Mouse (Mus musculus): ENCODE data around the gene Adam8. TPM values are rescaled to one million over a fixed set of nuclear protein-coding genes. Genes with fewer than 3 reads are reported as not detected.
A peak's percentile ranks its signal among the peaks of the same experiment; 100 is the strongest.

Gene Adam8
- polyA plus RNA-seq, 1 experiment from 2014 or later: 2.3 TPM

DNA sequence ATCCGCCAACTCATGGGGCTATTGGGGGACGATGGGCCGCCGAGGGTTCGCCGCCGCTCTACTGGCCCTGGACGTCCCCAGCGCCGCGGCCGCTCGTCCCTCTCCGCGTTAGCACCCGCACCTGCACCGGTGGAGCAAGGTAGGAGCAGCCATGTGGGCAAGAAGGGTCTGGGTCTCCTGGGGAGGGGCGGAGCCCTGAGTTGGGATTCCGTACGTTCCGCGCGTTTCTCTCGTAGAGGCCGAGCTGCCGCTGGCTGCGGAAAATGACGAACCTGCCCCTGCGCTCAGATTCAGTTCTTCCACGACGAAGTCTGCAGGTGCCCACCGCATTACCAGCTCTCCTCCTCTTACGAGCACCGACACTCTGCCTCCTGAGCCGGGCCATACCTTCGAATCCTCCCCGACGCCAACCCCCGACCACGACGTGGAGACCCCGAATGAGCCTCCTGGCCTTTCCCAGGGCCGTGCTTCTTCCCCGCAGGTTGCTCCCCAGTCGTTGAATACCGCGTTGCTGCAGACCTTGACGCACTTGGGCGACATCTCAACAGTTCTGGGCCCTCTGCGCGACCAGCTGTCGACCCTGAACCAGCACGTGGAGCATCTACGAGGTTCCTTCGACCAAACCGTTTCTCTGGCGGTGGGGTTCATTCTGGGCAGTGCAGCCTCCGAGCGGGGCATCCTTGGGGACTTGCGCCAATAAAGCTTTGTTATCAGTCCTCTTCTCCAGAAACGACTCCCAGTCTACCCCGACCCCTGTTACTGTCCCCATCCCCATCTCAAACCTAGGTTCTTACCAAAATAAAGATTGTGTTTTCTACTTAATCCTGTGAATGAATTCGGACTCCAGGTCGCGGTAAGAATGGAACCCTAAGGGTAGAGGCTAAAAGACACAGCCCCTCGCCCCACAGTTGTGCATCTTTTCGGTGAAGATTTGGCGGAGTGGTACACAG, 47.8 kb downstream of the Adam8 start:
- H3K4me3 ChIP-seq: peak overlapping the region; percentile 34
- H3K9ac ChIP-seq: 0 out of 2 replicates have a peak overlapping the region, but pooled peaks have one; percentile 15
- H3K9me3 ChIP-seq: no peaks in the 10 kb centered on the region
- peak overlapping the region; percentile 56 for H3K4me2 ChIP-seq (replicated peaks)
- 0 out of 2 replicates have a peak, but pooled peaks have one; percentile 17 for ATAC-seq (ENCODE audit: insufficient number of reproducible peaks, insufficient read depth, low FRiP score, low TSS enrichment)
- peaks cover 87% of the 10 kb centered on the region for H3K27me3 ChIP-seq
- H3K4me1 ChIP-seq: peaks cover 8% of the 10 kb centered on the region; the same call in 1 of the 2 replicates
- H3K27ac ChIP-seq: no peak overlapping the region
- 3% methylated on average over 68 of the region's 68 CpGs for WGBS
- no peaks in the 10 kb centered on the region for H3K36me3 ChIP-seq

GRCm38 (mm10) chr7:139943674-139944281, 48.6 kb downstream of the Adam8 start, which contains the start of gene Utf1:
TSS of gene Utf1 (plus strand) at chr7:139943789.
- Histone ChIP-seq H3K9ac (peak within 1 kb of the TSS; percentile 15; the same call in 1 of the 2 replicates), H3K9me3 (no peaks in the 10 kb centered on the region), H3K36me3 (no peaks in the 10 kb centered on the region), H3K27ac (no peak within 1 kb of the TSS), H3K4me2 (replicated peaks) (peak within 1 kb of the TSS; percentile 56), H3K27me3 (peaks cover 84% of the 10 kb centered on the region), H3K4me3 (peak within 1 kb of the TSS; percentile 34), H3K4me1 (peaks cover 8% of the 10 kb centered on the region; the same call in 1 of the 2 replicates)
- under 1% methylated on average over 59 of the region's 59 CpGs for WGBS
- peak; percentile 68; the same call in 1 of the 2 replicates for ATAC-seq (ENCODE audit: insufficient number of reproducible peaks, insufficient read depth, low FRiP score, low TSS enrichment)

DNA sequence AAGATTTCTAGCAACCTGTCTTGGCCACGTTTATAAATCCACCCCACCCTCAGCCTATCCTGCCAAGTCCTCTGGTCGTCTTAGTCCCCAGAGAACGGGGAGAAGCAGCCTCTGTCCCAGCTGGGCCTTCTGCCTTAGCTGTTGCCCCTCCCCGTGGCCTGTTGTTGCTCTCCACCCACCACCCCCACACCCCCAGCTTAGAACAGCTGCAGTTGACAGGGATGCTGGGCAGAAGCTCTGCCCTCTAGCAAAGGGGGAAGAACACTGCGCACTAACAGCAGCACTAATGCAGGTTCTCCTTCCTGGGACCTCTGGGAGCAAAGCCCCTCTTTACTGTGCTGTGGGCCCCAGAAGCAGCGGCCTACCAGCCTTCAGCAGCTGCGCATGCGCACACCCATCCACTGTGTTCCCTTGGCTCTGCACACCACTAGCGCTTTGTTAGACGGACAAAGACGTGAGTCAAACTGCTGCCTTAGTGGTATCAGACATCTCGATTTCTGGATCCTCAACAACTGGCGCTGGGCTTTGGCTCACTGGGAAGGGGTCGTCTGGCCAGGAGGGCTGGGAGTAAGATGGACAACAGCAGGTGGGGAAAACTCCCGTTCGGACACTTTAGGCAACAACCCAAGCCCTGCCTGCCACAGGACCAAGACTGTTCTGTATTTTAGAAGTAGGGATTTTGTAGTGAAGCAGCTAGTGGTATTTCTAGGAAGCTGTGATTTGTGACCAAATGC, 51.7 kb downstream of the Adam8 start:
- Histone ChIP-seq H3K36me3 (no peaks in the 10 kb centered on the region), H3K4me2 (replicated peaks) (no peak overlapping the region), H3K27ac (no peak overlapping the region), H3K9me3 (no peaks in the 10 kb centered on the region), H3K4me3 (no peak overlapping the region), H3K4me1 (peaks cover 8% of the 10 kb centered on the region; the same call in 1 of the 2 replicates), H3K9ac (no peak overlapping the region), H3K27me3 (peaks cover 56% of the 10 kb centered on the region)
- ATAC-seq (ENCODE audit: insufficient number of reproducible peaks, insufficient read depth, low FRiP score, low TSS enrichment): no peak
- WGBS: 63% methylated on average over 16 of the region's 16 CpGs

DNA sequence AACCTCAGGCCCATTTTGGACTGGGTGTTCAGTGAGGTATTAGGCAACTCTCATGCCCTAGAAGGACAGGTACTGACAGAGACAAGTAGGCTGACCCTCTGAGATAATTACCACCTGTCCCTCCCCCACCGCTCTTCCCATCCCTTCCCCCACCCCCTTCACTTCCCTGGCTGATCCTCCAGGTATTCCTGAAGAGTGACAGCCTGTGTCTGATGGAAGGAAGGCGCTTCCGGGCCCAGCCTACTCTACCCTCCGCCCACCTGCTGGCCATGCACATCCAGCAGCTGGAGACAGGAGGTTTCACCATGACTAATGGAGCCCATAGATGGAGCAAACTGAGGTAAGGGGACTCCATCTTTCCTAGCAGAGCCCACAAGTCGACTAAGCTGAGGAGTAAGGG, 54.6 kb downstream of the Adam8 start:
- 62% methylated on average over 5 of the region's 5 CpGs for WGBS
- Histone ChIP-seq H3K9ac (no peak overlapping the region), H3K27me3 (peaks cover 28% of the 10 kb centered on the region), H3K36me3 (no peaks in the 10 kb centered on the region), H3K9me3 (no peaks in the 10 kb centered on the region), H3K27ac (no peak overlapping the region), H3K4me1 (no peaks in the 10 kb centered on the region), H3K4me2 (replicated peaks) (no peak overlapping the region), H3K4me3 (no peak overlapping the region)
- no peak for ATAC-seq (ENCODE audit: insufficient number of reproducible peaks, insufficient read depth, low FRiP score, low TSS enrichment)

GRCm38 (mm10) chr7:139937138-139937537, 55.2 kb downstream of the Adam8 start:
- Histone ChIP-seq H3K9me3 (no peaks in the 10 kb centered on the region), H3K4me2 (replicated peaks) (no peak overlapping the region), H3K4me3 (no peak overlapping the region), H3K4me1 (no peaks in the 10 kb centered on the region), H3K27ac (no peak overlapping the region), H3K9ac (no peak overlapping the region), H3K27me3 (peaks cover 22% of the 10 kb centered on the region), H3K36me3 (no peaks in the 10 kb centered on the region)
- 71% methylated on average over 3 of the region's 3 CpGs for WGBS
- ATAC-seq (ENCODE audit: insufficient number of reproducible peaks, insufficient read depth, low FRiP score, low TSS enrichment): no peak

GRCm38 (mm10) chr7:139936705-139937104, 55.7 kb downstream of the Adam8 start:
- Histone ChIP-seq H3K9ac (no peak overlapping the region), H3K9me3 (no peaks in the 10 kb centered on the region), H3K4me2 (replicated peaks) (no peak overlapping the region), H3K27me3 (peaks cover 17% of the 10 kb centered on the region), H3K36me3 (no peaks in the 10 kb centered on the region), H3K4me3 (no peak overlapping the region), H3K27ac (no peak overlapping the region), H3K4me1 (no peaks in the 10 kb centered on the region)
- WGBS: 85% methylated on average over 10 of the region's 10 CpGs
- ATAC-seq (ENCODE audit: insufficient number of reproducible peaks, insufficient read depth, low FRiP score, low TSS enrichment): no peak

GRCm38 (mm10) chr7:139930732-139931131, 61.6 kb downstream of the Adam8 start:
- H3K4me1 ChIP-seq: no peaks in the 10 kb centered on the region
- ATAC-seq (ENCODE audit: insufficient number of reproducible peaks, insufficient read depth, low FRiP score, low TSS enrichment): peak; percentile 70; the same call in 1 of the 2 replicates
- H3K9ac ChIP-seq: no peak overlapping the region
- H3K4me3 ChIP-seq: no peak overlapping the region
- no peak overlapping the region for H3K4me2 ChIP-seq (replicated peaks)
- H3K27ac ChIP-seq: no peak overlapping the region
- H3K27me3 ChIP-seq: no peaks in the 10 kb centered on the region
- 13% methylated on average over 11 of the region's 11 CpGs for WGBS
- H3K9me3 ChIP-seq: no peaks in the 10 kb centered on the region
- H3K36me3 ChIP-seq: no peaks in the 10 kb centered on the region

MicroRNAs within 50 kb of the gene (microRNA counts, 519-probe panel; counts per million panel counts)
- microRNA mmu-miR-202-3p (460 counts per million, percentile 65 among the panel's probes with 10 or more counts), microRNA mmu-miR-202-5p (2,516 counts per million, percentile 69 among the panel's probes with 10 or more counts)

Small RNA genes within 50 kb of the gene (microRNA-seq; reads per million reads assigned to microRNA genes)
- gene Mir202 (not detected), gene Mir7062 (1.5 reads per million), gene mmu-mir-7686 (not detected)

Other genes starting within 250 kb of the Adam8 start
- 1.2 and 1.3 TPM in 2 replicates for gene Adgra1, start 158.4 kb downstream of the Adam8 start, polyA plus RNA-seq (2016; fragmentation: Nextera tagmentation; extraction: Ambion mirVana)
- gene Kndc1, start 97.9 kb downstream of the Adam8 start, polyA plus RNA-seq (2016; fragmentation: Nextera tagmentation; extraction: Ambion mirVana): 0.15 and 0.28 TPM in 2 replicates
- 0.22 TPM in 1 of 2 replicates, not detected in the other for gene Utf1, start 48.8 kb downstream of the Adam8 start, polyA plus RNA-seq (2016; fragmentation: Nextera tagmentation; extraction: Ambion mirVana)
- gene 6430531B16Rik, start 13.8 kb downstream of the Adam8 start, polyA plus RNA-seq (2016; fragmentation: Nextera tagmentation; extraction: Ambion mirVana): 0.14 and 0.92 TPM in 2 replicates
- 37.9 and 39.6 TPM in 2 replicates for gene Zfp511, start 43.8 kb upstream of the Adam8 start, polyA plus RNA-seq (2016; fragmentation: Nextera tagmentation; extraction: Ambion mirVana)
- 73.8 and 82.9 TPM in 2 replicates for gene Tubgcp2, start 44.1 kb upstream of the Adam8 start, polyA plus RNA-seq (2016; fragmentation: Nextera tagmentation; extraction: Ambion mirVana)
- 0.47 and 0.59 TPM in 2 replicates for gene Msx3, start 56.5 kb upstream of the Adam8 start, polyA plus RNA-seq (2016; fragmentation: Nextera tagmentation; extraction: Ambion mirVana)
- 2.6 and 2.7 TPM in 2 replicates for gene Caly, start 90.0 kb upstream of the Adam8 start, polyA plus RNA-seq (2016; fragmentation: Nextera tagmentation; extraction: Ambion mirVana)
- gene Prap1, start 100.8 kb upstream of the Adam8 start, polyA plus RNA-seq (2016; fragmentation: Nextera tagmentation; extraction: Ambion mirVana): not detected in 2 replicates
- gene Fuom, start 109.9 kb upstream of the Adam8 start, polyA plus RNA-seq (2016; fragmentation: Nextera tagmentation; extraction: Ambion mirVana): 22.0 and 27.1 TPM in 2 replicates
- gene Paox, start 123.2 kb upstream of the Adam8 start, polyA plus RNA-seq (2016; fragmentation: Nextera tagmentation; extraction: Ambion mirVana): 19.1 and 20.8 TPM in 2 replicates
- gene Echs1, start 123.9 kb upstream of the Adam8 start, polyA plus RNA-seq (2016; fragmentation: Nextera tagmentation; extraction: Ambion mirVana): 172 and 173 TPM in 2 replicates
- gene Mtg1, start 145.0 kb upstream of the Adam8 start, polyA plus RNA-seq (2016; fragmentation: Nextera tagmentation; extraction: Ambion mirVana): 26.1 and 30.5 TPM in 2 replicates
- 1.2 TPM in 2 replicates for gene Sprn, start 162.3 kb upstream of the Adam8 start, polyA plus RNA-seq (2016; fragmentation: Nextera tagmentation; extraction: Ambion mirVana)
- not detected in 2 replicates for gene Olfr522, start 172.2 kb upstream of the Adam8 start, polyA plus RNA-seq (2016; fragmentation: Nextera tagmentation; extraction: Ambion mirVana)
- gene Olfr523, start 180.7 kb upstream of the Adam8 start, polyA plus RNA-seq (2016; fragmentation: Nextera tagmentation; extraction: Ambion mirVana): not detected in 2 replicates
- gene Olfr524, start 213.4 kb upstream of the Adam8 start, polyA plus RNA-seq (2016; fragmentation: Nextera tagmentation; extraction: Ambion mirVana): not detected in 2 replicates
- not detected in 2 replicates for gene Cd163l1, start 225.7 kb upstream of the Adam8 start, polyA plus RNA-seq (2016; fragmentation: Nextera tagmentation; extraction: Ambion mirVana)